14 mouse cellular contexts compared by ENCODE assay signal in the genomic region with DNA sequence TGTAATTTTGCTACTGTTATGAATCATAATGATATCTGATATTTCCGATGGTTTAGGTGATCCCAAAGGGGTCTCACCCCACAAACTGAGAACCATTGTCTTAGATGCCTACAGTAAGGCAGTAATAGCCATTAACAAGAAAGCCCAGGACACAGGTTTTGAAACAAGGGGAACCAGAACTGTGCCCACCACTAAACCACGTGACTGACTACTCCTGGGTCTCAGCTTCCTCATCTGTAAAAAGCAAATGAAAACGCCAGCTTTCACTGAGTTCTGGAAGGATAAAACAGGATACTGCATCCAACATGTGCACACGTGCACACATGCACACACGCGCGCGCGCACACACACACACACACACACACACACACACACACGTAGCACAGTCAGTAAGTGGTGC.
"Had no signal": no experiment of that assay in that cellular context is flagged by ENCODE, and none has a peak within 500 bp of the region (broad histone marks: within the 10 kb centered on the region; RNA-seq: fewer than 3 reads in every experiment).

No protein-coding gene starts in this region.

- H3K4me3 ChIP-seq: layer of hippocampus, adult 2 months; limb, embryonic 15.5 days; liver, embryonic 12.5 days; lung, embryonic 15.5 days; midbrain, embryonic 13.5 days; neural tube, embryonic 12.5 days; stomach, embryonic 15.5 days had no signal

- H3K36me3 ChIP-seq: limb, embryonic 15.5 days; liver, embryonic 12.5 days; lung, embryonic 15.5 days; midbrain, embryonic 13.5 days; neural tube, embryonic 12.5 days; stomach, embryonic 15.5 days had no signal

- H3K27ac ChIP-seq: layer of hippocampus, adult 2 months; limb, embryonic 15.5 days; liver, embryonic 12.5 days; lung, embryonic 15.5 days; midbrain, embryonic 13.5 days; neural tube, embryonic 12.5 days; stomach, embryonic 15.5 days had no signal

- H3K27me3 ChIP-seq: limb, embryonic 15.5 days; liver, embryonic 12.5 days; lung, embryonic 15.5 days; midbrain, embryonic 13.5 days; neural tube, embryonic 12.5 days; stomach, embryonic 15.5 days had no signal

- H3K9me3 ChIP-seq: limb, embryonic 15.5 days; liver, embryonic 12.5 days; lung, embryonic 15.5 days; stomach, embryonic 15.5 days had no signal

- H3K4me2 ChIP-seq: limb, embryonic 15.5 days; liver, embryonic 12.5 days; lung, embryonic 15.5 days; midbrain, embryonic 13.5 days; neural tube, embryonic 12.5 days; stomach, embryonic 15.5 days had no signal

- H3K9ac ChIP-seq: limb, embryonic 15.5 days; liver, embryonic 12.5 days; lung, embryonic 15.5 days; midbrain, embryonic 13.5 days; neural tube, embryonic 12.5 days; stomach, embryonic 15.5 days had no signal

- DNase-seq: kidney, adult 18-20 months; kidney, postnatal 10 days; kidney, postnatal 4 days; layer of hippocampus, postnatal 36 days; lung, postnatal 14 days; retina, postnatal 1 day; right cerebral cortex, postnatal 14 days had no signal

- ATAC-seq: liver, embryonic 12.5 days; midbrain, embryonic 13.5 days had no signal

- H3K4me1 ChIP-seq: limb, embryonic 15.5 days; lung, embryonic 15.5 days; midbrain, embryonic 13.5 days; neural tube, embryonic 12.5 days; stomach, embryonic 15.5 days had no signal
